Mouse (Mus musculus) hematopoietic stem cell, adult 5-6 weeks (primary cell): ENCODE measurements around the gene Fam166b. TPM values are rescaled to one million over a fixed set of nuclear protein-coding genes. Genes with fewer than 3 reads are reported as not detected.

Experiments used
- ATAC-seq, 2 experiments: fragments of 125-278 bp in 1 of 2; replicated peaks in 1 of 2; 2 replicates each; pipeline ENCODE4 v1.8.0; 2016 to 2017; ENCODE audit warnings: inconsistent platforms in 2 of 2, mild to moderate bottlenecking in 2 of 2, moderate number of reproducible peaks in 2 of 2, low read depth in 1 of 2, moderate TSS enrichment in 1 of 2; ENCODE audit not compliant: low FRiP score in 2 of 2, poor library complexity in 2 of 2, severe bottlenecking in 2 of 2, insufficient read depth in 1 of 2, low TSS enrichment in 1 of 2
- total RNA-seq: library from RNA; stranded (forward); fragments of 172-1452, 232-1000 nt; gene quantifications from 2 replicates; pipeline ENCODE4 v1.2.3, GENCODE M21; 2017

Fam166b gene
- total RNA-seq, 1 experiment from 2014 or later = not detected

- no peak for ATAC-seq
Observed at GRCm38 (mm10) chr4:43418450-43418849, 10.5 kb downstream of the Fam166b start.

GRCm38 (mm10) chr4:43417269-43418062 is 11.5 kb downstream of the Fam166b start:
- no peak for ATAC-seq

GRCm38 (mm10) chr4:43416071-43416490 is 12.9 kb downstream of the Fam166b start:
- no peak for ATAC-seq

- no peak for ATAC-seq
Observed at GRCm38 (mm10) chr4:43415221-43416070, 13.5 kb downstream of the Fam166b start.

GRCm38 (mm10) chr4:43414761-43415160 is 14.2 kb downstream of the Fam166b start:
- no peak for ATAC-seq

- ATAC-seq = no peak
Observed at GRCm38 (mm10) chr4:43407071-43407920, 21.6 kb downstream of the Fam166b start.

- peak; percentile 87 to 92 for ATAC-seq
Observed at GRCm38 (mm10) chr4:43406162-43406971, 22.6 kb downstream of the Fam166b start.

- no peak for ATAC-seq
Observed at GRCm38 (mm10) chr4:43404697-43405096, 24.2 kb downstream of the Fam166b start.

- ATAC-seq = no peak
Observed at GRCm38 (mm10) chr4:43402212-43402611, 26.7 kb downstream of the Fam166b start.

- no peak for ATAC-seq
Observed at GRCm38 (mm10) chr4:43401486-43401885, 27.4 kb downstream of the Fam166b start.

- ATAC-seq = no peak
Observed at GRCm38 (mm10) chr4:43400976-43401375, 28.0 kb downstream of the Fam166b start.

GRCm38 (mm10) chr4:43399391-43400131 is 29.4 kb downstream of the Fam166b start:
- no peak for ATAC-seq

- ATAC-seq = no peak
Observed at GRCm38 (mm10) chr4:43398829-43399331, 30.1 kb downstream of the Fam166b start.

GRCm38 (mm10) chr4:43398014-43398413 is 30.9 kb downstream of the Fam166b start:
- ATAC-seq = no peak

- no peak for ATAC-seq
Observed at GRCm38 (mm10) chr4:43396381-43396780, 32.6 kb downstream of the Fam166b start.

- ATAC-seq = no peak
Observed at GRCm38 (mm10) chr4:43395836-43396235, 33.1 kb downstream of the Fam166b start.
